Mouse (Mus musculus) spleen, adult 18-20 months (tissue): Measurements from ENCODE around the gene Csnk2a2.
A peak's percentile ranks its signal among the peaks of the same experiment; 100 is the strongest.

ENCODE experiments used
- DNase-seq, 2 experiments: peaks; one replicate each; pipeline ENCODE4 v3.0.0; 2022; ENCODE audit warnings: mixed read lengths in 2 of 2

Csnk2a2 gene

GRCm38 (mm10) chr8:95490006-95490405 lies at the start of gene Csnk2a2:
Gene Csnk2a2, minus strand, starts transcription at chr8:95490039.
- no peak for DNase-seq

DNA sequence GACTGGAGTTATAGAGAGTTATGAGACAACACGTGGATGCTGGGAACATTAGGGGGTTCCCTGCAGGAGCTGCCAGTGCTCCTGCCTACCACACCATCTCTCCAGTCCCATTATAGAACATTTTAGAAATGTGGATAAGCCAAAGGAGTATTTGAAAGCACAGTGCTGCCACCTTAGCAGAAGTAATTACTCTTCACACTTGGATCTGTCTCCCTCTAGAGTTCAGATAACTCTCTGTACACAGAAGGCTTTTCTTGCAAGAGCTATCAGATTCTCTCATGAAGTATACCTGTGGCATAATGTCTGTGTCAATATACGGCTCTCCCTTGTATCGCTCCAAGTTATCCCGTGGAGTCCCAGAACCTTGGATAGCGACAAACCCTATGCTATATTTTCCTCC lies 49.6 kb upstream of the Csnk2a2 start:
- no peak for DNase-seq

DNA sequence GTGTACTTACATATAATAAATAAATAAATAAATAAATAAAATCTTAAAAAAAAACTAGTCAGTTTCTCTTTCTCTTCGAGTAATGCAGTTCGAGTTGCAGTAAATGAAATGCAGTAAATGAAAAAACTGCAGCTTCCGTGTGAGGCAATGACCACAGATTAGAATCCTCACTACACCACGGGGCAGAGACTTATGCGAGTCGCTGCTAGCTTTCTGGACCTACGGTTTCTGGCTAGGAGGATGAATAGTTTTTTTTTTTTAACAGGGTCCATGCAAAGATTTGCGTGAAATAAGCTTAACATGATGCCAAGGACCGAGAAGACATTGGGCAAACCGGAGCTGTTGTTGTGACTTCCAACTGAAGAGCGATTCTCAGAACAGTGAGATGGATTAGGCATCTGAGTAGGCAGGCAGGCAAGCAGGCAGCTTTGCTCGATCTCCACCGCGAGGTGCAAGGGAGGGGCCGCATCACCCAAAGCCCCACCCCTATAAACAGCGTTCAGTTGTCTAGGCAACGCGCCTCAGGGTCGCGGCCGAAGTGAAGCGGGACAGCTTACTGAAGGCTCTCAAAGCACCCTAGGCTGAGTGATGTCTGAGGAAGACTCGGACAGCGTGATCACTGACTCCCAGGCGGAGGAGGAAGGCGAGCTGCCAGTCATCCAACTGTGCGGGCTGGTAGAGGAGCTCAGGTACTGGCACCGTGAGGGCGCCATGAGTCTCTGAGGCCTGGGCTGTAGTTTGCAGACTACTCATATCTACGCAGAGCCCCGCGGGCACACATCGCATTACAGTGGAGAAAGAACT lies 43.9 kb upstream of the Csnk2a2 start, which contains the start of gene Ccdc113:
Ccdc113 (plus strand) TSS at position 502 of the 804 bp plus-strand sequence.
- DNase-seq, result peak in 1 of 2 experiments; percentile 12

- DNase-seq, result no peak
Observed at GRCm38 (mm10) chr8:95532206-95532605, 42.4 kb upstream of the Csnk2a2 start.

- DNase-seq, result no peak
Observed at GRCm38 (mm10) chr8:95528750-95529310, 39.0 kb upstream of the Csnk2a2 start.

DNA sequence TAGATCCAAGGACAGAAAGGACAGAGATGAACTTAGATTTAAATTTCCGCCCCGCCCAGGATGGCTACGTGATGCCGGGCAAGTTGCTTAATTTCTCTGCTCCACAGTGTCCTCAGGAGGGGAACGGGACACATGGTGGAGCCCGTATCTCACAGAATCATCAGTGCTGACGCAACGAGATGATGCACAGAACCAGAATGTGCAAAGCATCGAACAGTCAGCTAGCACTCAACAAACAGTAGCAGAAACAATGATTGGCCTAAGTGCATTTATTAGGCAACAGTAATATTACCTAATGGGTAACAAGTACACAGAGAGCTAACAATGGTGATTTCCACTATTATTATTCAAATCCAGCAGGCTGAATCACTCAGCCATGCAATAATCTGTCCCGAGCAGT lies 38.4 kb upstream of the Csnk2a2 start:
- no peak for DNase-seq

- DNase-seq, result no peak
Observed at GRCm38 (mm10) chr8:95523991-95524390, 34.2 kb upstream of the Csnk2a2 start.

DNA sequence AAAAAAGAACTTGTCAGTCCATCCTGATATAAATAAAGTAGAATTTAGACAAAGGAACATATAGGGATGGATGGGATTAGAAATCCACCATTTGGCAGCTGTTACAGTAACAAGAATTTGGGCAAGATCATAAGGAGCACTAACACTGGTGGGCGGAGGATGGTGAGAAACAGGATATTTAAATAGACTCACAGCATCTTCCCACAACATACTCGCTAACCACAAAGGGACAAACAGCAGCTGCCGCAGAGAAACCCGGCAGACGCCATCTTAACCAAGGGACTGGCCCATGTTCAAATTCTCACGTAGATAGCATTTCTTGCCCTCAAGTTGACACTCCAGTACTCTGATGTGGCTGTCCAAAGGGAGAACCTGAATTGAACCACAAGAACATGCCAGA lies 27.1 kb upstream of the Csnk2a2 start:
- no peak for DNase-seq

- no peak for DNase-seq
Observed at GRCm38 (mm10) chr8:95513219-95513618, 23.4 kb upstream of the Csnk2a2 start.

DNA sequence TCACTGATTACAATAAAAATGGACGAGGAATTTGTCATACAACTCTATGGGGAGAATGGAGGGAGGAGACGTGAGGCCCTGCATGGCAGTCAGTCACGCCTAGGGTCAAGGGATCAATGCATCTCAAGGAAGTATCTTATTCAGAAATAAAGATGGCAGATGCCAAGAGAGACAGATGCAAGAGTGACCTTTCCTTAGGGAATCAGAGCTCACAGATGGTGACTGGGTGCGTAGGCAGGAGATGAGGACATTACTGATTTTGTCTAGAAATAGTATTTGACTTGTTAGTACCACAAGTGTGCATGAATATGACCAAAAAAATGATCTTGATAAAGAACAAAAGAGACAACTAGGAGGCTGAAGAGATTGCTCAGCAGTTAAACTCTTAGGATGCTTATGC lies 22.4 kb upstream of the Csnk2a2 start:
- no peak for DNase-seq

GRCm38 (mm10) chr8:95506245-95506644 lies 16.4 kb upstream of the Csnk2a2 start:
- no peak for DNase-seq

GRCm38 (mm10) chr8:95505606-95506005 lies 15.8 kb upstream of the Csnk2a2 start:
- no peak for DNase-seq

- DNase-seq, result no peak
Observed at GRCm38 (mm10) chr8:95504835-95505234, 15.0 kb upstream of the Csnk2a2 start.

GRCm38 (mm10) chr8:95502431-95502830 lies 12.6 kb upstream of the Csnk2a2 start:
- DNase-seq, result no peak

DNA sequence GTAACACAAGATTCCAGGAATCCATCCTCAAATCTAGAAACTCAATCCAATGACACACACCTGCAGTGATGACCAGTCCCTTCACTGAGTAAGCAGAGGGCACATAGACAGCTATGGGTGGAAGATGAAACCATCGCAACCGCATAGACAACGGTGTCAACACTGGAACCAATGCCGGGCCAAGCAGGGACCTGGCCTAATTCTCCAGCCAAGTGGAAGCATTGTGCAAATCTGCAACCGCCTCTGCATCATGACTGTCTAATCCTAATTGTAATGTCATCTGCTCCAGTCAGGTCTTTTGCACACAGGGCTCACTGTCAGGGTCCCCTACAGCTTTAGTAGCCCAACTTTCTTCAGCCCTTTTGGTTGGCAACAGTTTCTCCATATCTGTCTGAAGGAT lies 10.6 kb upstream of the Csnk2a2 start:
- no peak for DNase-seq

- DNase-seq, result no peak
Observed at GRCm38 (mm10) chr8:95499266-95500064, 9.6 kb upstream of the Csnk2a2 start.

DNA sequence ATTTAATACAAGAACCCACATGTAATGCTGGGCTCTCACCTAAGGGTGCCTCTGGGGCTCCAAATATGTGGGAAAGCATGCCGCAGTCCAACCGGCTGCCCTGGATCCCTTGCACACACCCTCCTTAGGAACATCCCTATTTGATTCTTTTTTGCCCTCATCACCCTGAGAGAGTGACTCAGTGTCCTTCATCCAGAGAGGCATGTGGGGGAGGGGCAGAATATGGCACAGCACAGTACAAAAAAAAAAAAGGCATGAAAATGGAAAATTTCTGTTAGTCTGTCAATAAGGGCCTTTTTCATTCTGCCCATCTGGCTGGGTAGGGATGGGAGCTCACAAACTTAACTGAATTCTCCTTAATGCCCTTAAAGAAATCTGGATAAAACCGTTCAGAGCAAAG lies 8.0 kb upstream of the Csnk2a2 start:
- DNase-seq, result no peak

DNA sequence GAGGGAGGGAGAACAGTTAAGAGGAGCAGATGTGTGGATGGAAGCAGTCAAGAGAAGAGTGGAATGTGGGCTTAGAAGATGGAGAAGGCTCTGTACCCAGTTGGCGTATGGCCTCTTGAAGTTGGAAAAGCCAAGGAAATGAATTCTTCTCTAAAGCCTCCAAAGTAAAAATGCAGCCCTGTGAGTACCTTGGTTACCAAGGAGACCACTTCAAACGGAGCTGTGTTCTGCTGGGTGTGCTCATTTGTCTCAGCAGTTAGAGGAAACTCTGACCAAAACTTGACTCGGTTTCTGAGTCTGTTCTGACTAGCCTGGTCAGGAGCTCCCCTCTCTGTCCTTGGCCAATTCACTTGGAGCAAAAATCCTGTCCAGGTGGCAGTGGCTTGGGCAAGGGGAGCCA lies 6.6 kb upstream of the Csnk2a2 start:
- no peak for DNase-seq

- no peak for DNase-seq
Observed at GRCm38 (mm10) chr8:95495444-95495843, 5.6 kb upstream of the Csnk2a2 start.

DNA sequence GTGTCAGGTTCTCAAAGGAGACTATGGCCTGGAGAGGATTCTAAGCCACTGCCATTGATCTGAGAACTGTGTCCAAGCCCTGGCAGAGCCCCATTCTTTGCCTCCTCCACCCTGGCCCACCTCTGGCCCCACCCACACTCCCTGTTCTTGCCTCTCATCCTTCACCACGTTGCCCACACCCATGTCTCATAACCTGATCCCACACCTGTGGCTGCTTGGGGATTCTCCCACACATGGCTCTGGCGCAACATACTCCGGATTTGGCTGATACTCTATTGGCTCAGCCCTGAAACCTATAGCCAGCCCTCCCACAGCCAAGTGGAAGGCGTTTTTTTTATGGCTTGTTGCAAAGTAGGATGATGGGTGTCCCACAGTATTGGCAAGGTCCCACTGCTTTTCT lies 2.2 kb upstream of the Csnk2a2 start:
- no peak for DNase-seq

DNA sequence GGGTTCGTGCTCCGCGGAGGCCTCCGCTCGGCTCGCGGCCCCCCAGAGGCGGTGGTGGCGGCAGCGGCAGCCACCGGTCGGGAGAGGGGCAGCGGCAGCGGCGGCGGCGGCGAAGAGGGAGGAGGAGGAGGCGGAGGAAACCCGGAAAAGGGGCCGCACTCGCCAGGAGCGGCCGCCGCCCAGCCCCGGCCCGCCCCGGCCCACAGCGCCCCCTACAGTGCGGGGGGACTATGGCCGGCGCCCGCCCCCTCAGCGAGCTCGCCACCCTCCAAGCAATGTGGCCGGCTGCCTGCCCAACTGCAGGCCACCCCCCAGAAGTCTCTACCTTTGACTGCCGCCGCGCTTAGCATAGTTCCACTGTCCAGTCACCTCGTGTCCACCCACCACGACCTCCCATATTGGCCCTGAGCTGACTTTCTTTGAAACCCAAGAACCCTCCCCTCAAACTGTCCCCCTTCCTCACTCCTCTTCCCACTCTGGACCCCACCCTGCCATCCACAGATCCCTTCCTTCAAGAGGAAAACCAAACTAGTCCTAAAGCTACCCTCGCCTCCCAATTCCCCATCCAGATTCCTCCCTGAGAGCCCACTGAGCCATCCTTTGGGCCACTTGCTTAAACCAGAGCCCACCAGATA lies 1.0 kb downstream of the Csnk2a2 start:
- peak; percentile 74 to 89 for DNase-seq

GRCm38 (mm10) chr8:95487800-95488697 lies 1.8 kb downstream of the Csnk2a2 start:
- DNase-seq, result no peak
